In genomic region chr12:95790146-95790545, GRCm38 (mm10) we compare ENCODE assay signal across 27 mouse cellular contexts.
"Had no signal": no experiment of that assay in that cellular context is flagged by ENCODE, and none has a peak within 500 bp of the region (broad histone marks: within the 10 kb centered on the region; RNA-seq: fewer than 3 reads in every experiment).

No protein-coding gene starts in this region.

- H3K4me1 ChIP-seq: heart, embryonic 10.5 days; heart, embryonic 12.5 days; hindbrain, embryonic 10.5 days; hindbrain, embryonic 12.5 days; intestine, embryonic 15.5 days; limb, embryonic 13.5 days; limb, embryonic 15.5 days; liver, embryonic 12.5 days had no signal

- DNase-seq: gastrocnemius, postnatal 14 days; gastrocnemius, postnatal 36 days; heart, adult 11 months; heart, postnatal 10 days; heart, postnatal 4 days; kidney, adult 18-20 months; kidney, adult 8-10 months; kidney, postnatal 10 days; kidney, postnatal 25 days; kidney, postnatal 4 days; layer of hippocampus, postnatal 36 days; left cerebral cortex, postnatal 4 days; lung, adult 18-20 months had no signal

- H3K4me2 ChIP-seq: heart, embryonic 12.5 days; hindbrain, embryonic 12.5 days; hindbrain, embryonic 14.5 days; intestine, embryonic 15.5 days; limb, embryonic 13.5 days; limb, embryonic 15.5 days; liver, embryonic 12.5 days had no signal

- H3K27ac ChIP-seq: heart, embryonic 10.5 days; hindbrain, embryonic 10.5 days; hindbrain, embryonic 12.5 days; hindbrain, embryonic 14.5 days; intestine, embryonic 15.5 days; layer of hippocampus, adult 2 months; limb, embryonic 13.5 days; limb, embryonic 15.5 days; liver, embryonic 12.5 days; liver, embryonic 14.5 days had no signal

- H3K36me3 ChIP-seq: heart, embryonic 10.5 days; hindbrain, embryonic 10.5 days; hindbrain, embryonic 12.5 days; intestine, embryonic 15.5 days; limb, embryonic 15.5 days; liver, embryonic 12.5 days had no signal

- H3K9me3 ChIP-seq: heart, embryonic 10.5 days; heart, embryonic 12.5 days; hindbrain, embryonic 10.5 days; hindbrain, embryonic 12.5 days; intestine, embryonic 15.5 days; limb, embryonic 13.5 days; limb, embryonic 15.5 days; liver, embryonic 12.5 days had no signal

- H3K4me3 ChIP-seq: heart, embryonic 10.5 days; heart, embryonic 12.5 days; hindbrain, embryonic 10.5 days; hindbrain, embryonic 12.5 days; intestine, embryonic 15.5 days; layer of hippocampus, adult 2 months; limb, embryonic 13.5 days; limb, embryonic 15.5 days; liver, embryonic 12.5 days had no signal

- H3K27me3 ChIP-seq: heart, embryonic 12.5 days; hindbrain, embryonic 12.5 days; intestine, embryonic 15.5 days; limb, embryonic 13.5 days; limb, embryonic 15.5 days; liver, embryonic 12.5 days had no signal

- ATAC-seq: hindbrain, embryonic 16.5 days; inflammation-experienced regulatory T-cells, adult 6 months; intestine, embryonic 15.5 days; intestine, postnatal 0 days; liver, embryonic 12.5 days had no signal
